In the genomic region with DNA sequence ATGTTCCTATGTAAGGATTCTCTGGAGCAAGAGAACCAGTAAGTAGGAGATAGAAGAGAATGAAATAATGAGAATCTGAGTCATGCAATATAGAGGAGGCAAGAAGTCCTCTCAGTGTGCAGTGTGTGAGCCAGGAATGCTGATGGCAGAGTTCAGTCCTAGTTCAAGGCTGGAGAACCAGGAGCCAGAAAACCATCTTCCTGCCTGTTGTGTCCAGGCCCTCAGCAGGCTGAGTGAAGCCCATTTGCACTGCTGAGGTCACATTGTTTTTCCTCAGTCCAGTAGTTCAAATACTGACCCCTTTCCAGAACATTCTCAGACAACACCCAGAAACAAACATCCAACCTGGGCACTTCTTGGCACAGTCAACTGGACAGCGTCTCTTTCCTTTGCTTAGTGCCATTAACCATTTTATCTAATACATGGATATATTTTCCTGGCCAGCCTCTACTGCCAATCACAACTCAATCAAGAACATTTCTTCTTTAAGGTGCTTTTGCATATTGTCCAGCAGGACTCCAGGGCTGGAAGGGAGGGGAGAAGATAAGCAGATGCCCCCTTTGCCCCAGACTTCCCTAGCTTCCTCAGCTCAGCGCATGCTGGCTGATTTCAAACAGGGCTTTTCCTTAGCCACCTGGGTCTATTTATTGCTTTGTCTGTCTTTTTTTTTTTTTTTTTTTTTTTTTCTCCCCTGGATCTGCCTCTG, we compare ENCODE assay signal across 14 mouse cellular contexts. TPM values are rescaled to one million over a fixed set of nuclear protein-coding genes. Genes with fewer than 3 reads are reported as not detected.
DNase-seq lines count a peak whose midpoint lies in the region; ATAC-seq lines count a peak whose summit lies in the region.
"Had no signal": no experiment of that assay in that cellular context is flagged by ENCODE, and none has a peak within 500 bp of the region (broad histone marks: within the 10 kb centered on the region; RNA-seq: fewer than 3 reads in every experiment).

No protein-coding gene starts in this region.

- no peak for ATAC-seq in lung, embryonic 16.5 days (ENCODE audit: low read depth)
- ATAC-seq in limb, embryonic 15.5 days (ENCODE audit: insufficient number of reproducible peaks, low FRiP score, low TSS enrichment, low read depth), result no peak
- ATAC-seq in forebrain, embryonic 13.5 days, result no peak
- ATAC-seq: liver, postnatal 0 days had no signal

- H3K4me1 ChIP-seq in lung, embryonic 16.5 days (replicated peaks; ENCODE audit: control insufficient read depth, insufficient read depth, low read length), result peaks cover 8% of the 10 kb centered on the region
- peaks cover 8% of the 10 kb centered on the region for H3K4me1 ChIP-seq in limb, embryonic 15.5 days
- H3K4me1 ChIP-seq in forebrain, embryonic 13.5 days, result no peaks in the 10 kb centered on the region
- H3K4me1 ChIP-seq: neural tube, embryonic 12.5 days had no signal

- H3K27ac ChIP-seq in lung, embryonic 16.5 days (ENCODE audit: low read length), result peak overlapping the region; percentile 9; the same call in 1 of the 2 replicates
- 0 out of 2 replicates have a peak overlapping the region, but pooled peaks have one; percentile 24 for H3K27ac ChIP-seq in limb, embryonic 15.5 days
- no peak overlapping the region for H3K27ac ChIP-seq in forebrain, embryonic 13.5 days
- H3K27ac ChIP-seq: hindbrain, embryonic 14.5 days; neural tube, embryonic 12.5 days had no signal

- H3K36me3 ChIP-seq in lung, embryonic 16.5 days (ENCODE audit: control insufficient read depth, insufficient read depth, low read length), result peaks cover 18% of the 10 kb centered on the region
- H3K36me3 ChIP-seq in limb, embryonic 15.5 days, result peaks cover 40% of the 10 kb centered on the region
- peaks cover 56% of the 10 kb centered on the region for H3K36me3 ChIP-seq in forebrain, embryonic 13.5 days (ENCODE audit: poor library complexity, severe bottlenecking)

- H3K9ac ChIP-seq in lung, embryonic 16.5 days (ENCODE audit: low read length), result no peak overlapping the region
- no peak overlapping the region for H3K9ac ChIP-seq in limb, embryonic 15.5 days
- no peak overlapping the region for H3K9ac ChIP-seq in forebrain, embryonic 13.5 days
- H3K9ac ChIP-seq: hindbrain, embryonic 14.5 days; liver, postnatal 0 days; neural tube, embryonic 12.5 days had no signal

- no peaks in the 10 kb centered on the region for H3K9me3 ChIP-seq in lung, embryonic 16.5 days (ENCODE audit: control insufficient read depth, low read length)
- no peaks in the 10 kb centered on the region for H3K9me3 ChIP-seq in limb, embryonic 15.5 days
- H3K9me3 ChIP-seq in forebrain, embryonic 13.5 days (replicated peaks), result no peaks in the 10 kb centered on the region
- H3K9me3 ChIP-seq: neural tube, embryonic 12.5 days had no signal

- peak; percentile 78 for DNase-seq in adrenal gland, adult 2 months
- DNase-seq in adrenal gland, adult 18-20 months (ENCODE audit: low spot score in 2 of 2), result no peak
- no peak for DNase-seq in lung, postnatal 14 days
- DNase-seq in adrenal gland, postnatal 36 days, result peak; percentile 58 to 60
- no peak for DNase-seq in urinary bladder, postnatal 25 days (ENCODE audit: low spot score)
- DNase-seq: cerebellum, adult 11 months; gastrocnemius, postnatal 14 days; liver, postnatal 0 days; spleen, adult 18-20 months had no signal

- H3K4me2 ChIP-seq in lung, embryonic 16.5 days (ENCODE audit: low read depth, low read length), result no peak overlapping the region
- H3K4me2 ChIP-seq in limb, embryonic 15.5 days, result no peak overlapping the region
- H3K4me2 ChIP-seq in forebrain, embryonic 13.5 days, result no peak overlapping the region
- H3K4me2 ChIP-seq: hindbrain, embryonic 14.5 days; neural tube, embryonic 12.5 days had no signal

- H3K27me3 ChIP-seq in lung, embryonic 16.5 days (ENCODE audit: control insufficient read depth, insufficient read depth, low read depth, low read length), result no peaks in the 10 kb centered on the region
- no peaks in the 10 kb centered on the region for H3K27me3 ChIP-seq in limb, embryonic 15.5 days
- no peaks in the 10 kb centered on the region for H3K27me3 ChIP-seq in forebrain, embryonic 13.5 days
- H3K27me3 ChIP-seq: neural tube, embryonic 12.5 days had no signal

- WGBS in lung, embryonic 16.5 days, result 75% methylated on average over 2 of the region's 2 CpGs
- WGBS in limb, embryonic 15.5 days, result 49% methylated on average over 2 of the region's 2 CpGs
- 73% methylated on average over 2 of the region's 2 CpGs for WGBS in forebrain, embryonic 13.5 days

- no peak overlapping the region for H3K4me3 ChIP-seq in lung, embryonic 16.5 days (ENCODE audit: low read length)
- H3K4me3 ChIP-seq in limb, embryonic 15.5 days, result no peak overlapping the region
- no peak overlapping the region for H3K4me3 ChIP-seq in forebrain, embryonic 13.5 days
- H3K4me3 ChIP-seq: neural tube, embryonic 12.5 days had no signal

RNA-seq across cellular contexts. Expression of gene Nxnl2, which starts 33.7 kb away (rescaled TPM):
- under 1 TPM; 0.62 to 0.63 TPM for total RNA-seq in adrenal gland, adult 2 months (2021)
- 0.24 and 0.62 TPM in 2 replicates for polyA plus RNA-seq in adrenal gland, adult 2 months (2012; rRNA removed)
- under 1 TPM; 0.27 to 0.67 TPM for total RNA-seq in adrenal gland, adult 18-20 months (2021)
- polyA plus RNA-seq in lung, embryonic 16.5 days (2015; fragmentation: Nextera tagmentation; extraction: Ambion mirVana), result 2.0 and 3.2 TPM in 2 replicates
- under 1 TPM in 1 of 2 experiments, not detected in 1; 0.30 TPM for total RNA-seq in adrenal gland, postnatal 36 days (2021)
- 3.5 and 4.2 TPM in 2 replicates for polyA plus RNA-seq in limb, embryonic 15.5 days (2015; fragmentation: Nextera tagmentation; extraction: Ambion mirVana)
- 0.21 and 0.55 TPM in 2 replicates for polyA plus RNA-seq in forebrain, embryonic 13.5 days (2015; fragmentation: Nextera tagmentation; extraction: Ambion mirVana)

RNA-seq across cellular contexts. Expression of gene Spin1, which starts 36.5 kb away (rescaled TPM):
- 10 to 100 TPM; 54.1 to 67.6 TPM for total RNA-seq in adrenal gland, adult 2 months (2021)
- polyA plus RNA-seq in adrenal gland, adult 2 months (2012; rRNA removed), result 8.2 and 8.5 TPM in 2 replicates
- 10 to 100 TPM; 69.1 to 70.2 TPM for total RNA-seq in adrenal gland, adult 18-20 months (2021)
- polyA plus RNA-seq in lung, embryonic 16.5 days (2015; fragmentation: Nextera tagmentation; extraction: Ambion mirVana), result 76.8 and 80.4 TPM in 2 replicates
- 10 to 100 TPM; 73.0 to 80.7 TPM for total RNA-seq in adrenal gland, postnatal 36 days (2021)
- 81.4 and 90.7 TPM in 2 replicates for polyA plus RNA-seq in limb, embryonic 15.5 days (2015; fragmentation: Nextera tagmentation; extraction: Ambion mirVana)
- polyA plus RNA-seq in forebrain, embryonic 13.5 days (2015; fragmentation: Nextera tagmentation; extraction: Ambion mirVana), result 120 and 132 TPM in 2 replicates

Comparison
In these comparisons a context has a peak if more than half of its experiments do, and no peak if none do; other contexts are left out.
1. DNase-seq: peak in adrenal gland, adult 2 months (single experiment) and adrenal gland, postnatal 36 days (2 of 2); none in adrenal gland, adult 18-20 months (0 of 2), lung, postnatal 14 days (single experiment) and urinary bladder, postnatal 25 days (single experiment).